Mouse (Mus musculus) C2C12 (cell line): ENCODE measurements around the gene Serpina16. TPM values are rescaled to one million over a fixed set of nuclear protein-coding genes. Genes with fewer than 3 reads are reported as not detected.

Source experiments
- H3K27me3 ChIP-seq: one replicate; pipeline ENCODE4 v1.6.1; 2011; ENCODE audit not compliant: control insufficient read depth, insufficient read depth, insufficient read length
- H3K36me3 ChIP-seq: one replicate; pipeline ENCODE4 v1.6.1; 2011; ENCODE audit not compliant: control insufficient read depth, insufficient read depth
- H3K4me3 ChIP-seq: one replicate; pipeline ENCODE4 v1.5.1; 2011; ENCODE audit warnings: mild to moderate bottlenecking, control low read depth; ENCODE audit not compliant: poor library complexity, insufficient read depth, severe bottlenecking
- H3K79me2 ChIP-seq: one replicate; pipeline ENCODE4 v1.6.1; 2011; ENCODE audit not compliant: control insufficient read depth, insufficient read depth
- H3K79me3 ChIP-seq: one replicate; pipeline ENCODE4 v1.6.1; 2011; ENCODE audit warnings: low read depth, control low read depth
- H3ac ChIP-seq: one replicate; pipeline ENCODE3; 2011; ENCODE audit warnings: low read depth; ENCODE audit not compliant: control insufficient read depth, insufficient read length
- CEBPB ChIP-seq: IDR thresholded peaks from one replicate; pipeline ENCODE4 v1.6.1; 2011; ENCODE audit warnings: low read depth, mild to moderate bottlenecking, control low read depth, moderate library complexity
- CTCF ChIP-seq: IDR thresholded peaks from one replicate; pipeline ENCODE4 v1.5.1; 2011; ENCODE audit not compliant: control insufficient read depth, insufficient read depth, insufficient read length
- FOSL1 ChIP-seq: IDR thresholded peaks from one replicate; pipeline ENCODE4 v1.8.0; 2011; ENCODE audit warnings: mild to moderate bottlenecking, low read length; ENCODE audit not compliant: poor library complexity, insufficient read depth, severe bottlenecking
- MAX ChIP-seq: IDR thresholded peaks from one replicate; pipeline ENCODE4 v1.6.1; 2011; ENCODE audit warnings: mild to moderate bottlenecking, control low read depth
- MYOD1 ChIP-seq: IDR thresholded peaks from one replicate; pipeline ENCODE4 v1.6.1; 2011; ENCODE audit warnings: low read depth; ENCODE audit not compliant: control insufficient read depth, insufficient read length
- MYOG ChIP-seq: IDR thresholded peaks from one replicate; pipeline ENCODE4 v1.6.1; 2011; ENCODE audit not compliant: control insufficient read depth, insufficient read length; ENCODE audit errors: extremely low read depth
- USF1 ChIP-seq: IDR thresholded peaks from one replicate; pipeline ENCODE4 v1.6.1; 2011; ENCODE audit warnings: low read depth, mild to moderate bottlenecking, control low read depth, moderate library complexity
- long read RNA-seq, 2 experiments: library from polyadenylated mRNA; unstranded; transcript quantifications; one replicate each; pipeline ENCODE4 v2.0.0; 2019 to 2020
- polyA plus RNA-seq: library from polyadenylated mRNA; unstranded; fragments of >200 nt; fragmentation: generic; extraction: Trizol; gene quantifications from one replicate; pipeline ENCODE4 v1.2.1, GENCODE M21; 2012; ENCODE audit warnings: missing spikeins

Serpina16 gene
- polyA plus RNA-seq: not detected
- long read RNA-seq, experiment 1: 0 reads
- long read RNA-seq, experiment 2: 0 reads

DNA sequence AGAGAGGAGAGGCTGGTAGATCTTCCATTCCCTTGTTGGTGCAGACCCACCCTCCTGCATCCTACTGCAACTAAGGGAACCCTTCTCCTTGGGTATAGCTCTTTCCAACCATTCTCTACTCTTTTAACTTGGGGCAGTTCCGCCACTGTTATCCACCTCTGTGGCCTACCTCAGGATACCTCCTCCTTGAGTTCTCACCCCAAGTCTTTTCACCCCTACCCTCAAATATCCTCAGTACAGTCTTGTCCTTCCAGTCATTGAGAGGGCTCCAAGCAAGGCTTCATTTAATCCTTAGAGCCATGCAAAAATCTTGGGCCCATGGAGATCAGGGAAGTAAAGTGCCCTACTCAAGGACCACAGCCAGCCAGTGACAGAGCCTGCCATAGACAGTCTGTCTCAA lies at the start of gene Serpina16:
Serpina16 (minus strand) TSS at position 101 of the 400 bp plus-strand sequence.
- Histone ChIP-seq H3K27me3 (no peaks in the 10 kb centered on the region), H3K79me2 (no peaks in the 10 kb centered on the region), H3ac (no peak within 1 kb of the TSS), H3K79me3 (no peaks in the 10 kb centered on the region), H3K36me3 (no peaks in the 10 kb centered on the region), H3K4me3 (no peak within 1 kb of the TSS)
- TF ChIP-seq MYOD1 (no peak), MAX (no peak), USF1 (no peak), CTCF (no peak), MYOG (no peak), FOSL1 (no peak), CEBPB (no peak)

DNA sequence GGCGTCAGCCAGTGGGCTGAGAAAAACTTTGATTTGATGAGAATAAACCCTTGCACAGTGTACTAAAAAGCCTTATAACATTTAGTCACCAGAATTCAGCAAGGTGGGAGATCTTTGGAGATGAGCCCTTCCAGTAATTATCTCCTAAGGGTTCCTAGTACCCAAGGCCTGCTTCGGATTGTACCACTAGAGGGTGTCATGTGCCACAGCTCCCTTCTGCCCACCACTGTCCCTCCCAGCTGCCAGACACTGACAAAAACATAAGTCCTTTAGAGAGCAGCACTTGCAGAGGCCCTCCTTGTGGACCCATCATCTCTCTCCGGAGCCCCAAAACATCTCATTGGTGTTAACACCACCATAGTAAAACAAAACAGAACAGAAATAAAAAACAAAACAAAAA lies 35.6 kb upstream of the Serpina16 start:
- no peaks in the 10 kb centered on the region for H3K36me3 ChIP-seq
- no peak overlapping the region for H3K4me3 ChIP-seq
- no peaks in the 10 kb centered on the region for H3K27me3 ChIP-seq
- H3K79me3 ChIP-seq: no peaks in the 10 kb centered on the region
- H3K79me2 ChIP-seq: no peaks in the 10 kb centered on the region
- H3ac ChIP-seq: no peak overlapping the region
- no peak for TF ChIP-seq USF1
- no peak for TF ChIP-seq CTCF
- no peak for TF ChIP-seq MYOD1
- no peak for TF ChIP-seq MYOG
- no peak for TF ChIP-seq MAX
- TF ChIP-seq FOSL1: no peak
- no peak for TF ChIP-seq CEBPB

DNA sequence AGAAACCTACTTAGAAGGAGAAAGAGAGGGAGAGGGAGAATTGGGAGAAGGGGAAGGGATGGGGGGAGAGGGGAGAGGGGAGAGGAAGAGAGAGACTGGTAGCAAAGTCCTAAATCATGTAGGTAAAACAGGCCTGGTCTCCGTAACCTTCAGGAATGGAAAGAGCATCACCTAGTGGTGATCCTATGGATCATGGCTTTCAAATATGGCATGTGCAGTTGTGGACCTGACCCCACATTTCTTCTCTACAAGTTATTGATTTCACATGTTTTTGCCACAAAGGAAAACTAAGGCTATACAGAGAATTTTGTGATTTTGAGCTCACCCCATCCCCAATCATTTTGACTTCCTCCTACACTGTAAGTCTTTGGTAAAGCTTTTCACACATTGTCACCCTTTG lies 34.5 kb upstream of the Serpina16 start:
- no peak for TF ChIP-seq USF1
- peak; percentile 29 for TF ChIP-seq CTCF
- no peak for TF ChIP-seq FOSL1
- Histone ChIP-seq H3K27me3 (no peaks in the 10 kb centered on the region), H3K79me3 (no peaks in the 10 kb centered on the region), H3K79me2 (no peaks in the 10 kb centered on the region), H3K4me3 (no peak overlapping the region), H3K36me3 (no peaks in the 10 kb centered on the region), H3ac (no peak overlapping the region)

GRCm38 (mm10) chr12:103706113-103706512 lies 30.2 kb upstream of the Serpina16 start:
- TF ChIP-seq MYOD1: no peak
- TF ChIP-seq MYOG: no peak
- TF ChIP-seq FOSL1: no peak
- no peak for TF ChIP-seq CTCF
- no peak for TF ChIP-seq CEBPB
- no peak for TF ChIP-seq MAX
- TF ChIP-seq USF1: no peak
- no peaks in the 10 kb centered on the region for H3K27me3 ChIP-seq
- H3K79me2 ChIP-seq: no peaks in the 10 kb centered on the region
- H3K79me3 ChIP-seq: no peaks in the 10 kb centered on the region
- no peak overlapping the region for H3ac ChIP-seq
- H3K4me3 ChIP-seq: no peak overlapping the region
- no peaks in the 10 kb centered on the region for H3K36me3 ChIP-seq

- TF ChIP-seq FOSL1: no peak
- no peak for TF ChIP-seq MYOD1
- TF ChIP-seq USF1: no peak
- no peak for TF ChIP-seq CTCF
- no peak for TF ChIP-seq MAX
- no peak for TF ChIP-seq CEBPB
- no peak for TF ChIP-seq MYOG
These were observed 29.6 kb upstream of the Serpina16 start for GRCm38 (mm10) chr12:103705547-103705946.

DNA sequence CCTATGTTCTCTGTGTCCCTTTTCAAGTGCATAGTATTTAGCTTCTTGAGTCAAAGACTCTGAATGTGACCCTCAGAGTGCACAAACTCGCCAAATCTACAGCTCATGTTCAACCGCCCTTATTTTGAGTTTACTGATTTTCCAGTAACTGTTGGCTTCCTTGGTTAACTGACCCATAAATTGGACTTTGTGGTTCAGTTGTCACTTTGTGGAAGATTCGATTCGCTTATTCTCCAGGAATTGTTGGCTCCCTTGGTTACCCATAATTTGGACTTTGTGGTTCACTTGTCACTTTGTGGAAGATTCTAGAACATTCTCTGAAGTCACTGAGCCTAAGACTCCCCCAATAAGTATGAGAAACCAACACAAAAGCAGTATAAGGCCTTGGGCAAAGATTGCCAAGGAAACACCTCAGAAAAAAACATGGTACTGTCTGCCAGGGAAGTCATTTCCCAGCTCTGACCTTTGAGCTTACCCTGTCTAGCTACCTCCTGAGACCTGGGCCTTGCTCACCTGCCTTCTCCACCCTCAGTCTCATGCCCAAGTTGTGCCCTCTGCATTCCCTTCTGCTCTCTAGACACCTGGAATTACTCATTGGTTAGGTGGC lies 24.3 kb upstream of the Serpina16 start:
- TF ChIP-seq CEBPB: no peak
- no peak for TF ChIP-seq MYOG
- TF ChIP-seq CTCF: no peak
- TF ChIP-seq MAX: no peak
- no peak for TF ChIP-seq USF1
- no peak for TF ChIP-seq FOSL1
- TF ChIP-seq MYOD1: no peak

More at GRCm38 (mm10) chr12:103705547-103705946, 29.6 kb upstream of the Serpina16 start:
- H3K4me3 ChIP-seq: no peak overlapping the region
- no peak overlapping the region for H3ac ChIP-seq
- H3K79me3 ChIP-seq: no peaks in the 10 kb centered on the region
- H3K36me3 ChIP-seq: no peaks in the 10 kb centered on the region
- H3K79me2 ChIP-seq: no peaks in the 10 kb centered on the region
- H3K27me3 ChIP-seq: no peaks in the 10 kb centered on the region

More for the DNA sequence above, 24.3 kb upstream of the Serpina16 start:
- no peaks in the 10 kb centered on the region for H3K79me3 ChIP-seq
- H3K36me3 ChIP-seq: no peaks in the 10 kb centered on the region
- H3K4me3 ChIP-seq: no peak overlapping the region
- no peaks in the 10 kb centered on the region for H3K27me3 ChIP-seq
- H3K79me2 ChIP-seq: no peaks in the 10 kb centered on the region
- H3ac ChIP-seq: no peak overlapping the region
